8 mouse cellular contexts compared by ENCODE assay signal in the genomic region with DNA sequence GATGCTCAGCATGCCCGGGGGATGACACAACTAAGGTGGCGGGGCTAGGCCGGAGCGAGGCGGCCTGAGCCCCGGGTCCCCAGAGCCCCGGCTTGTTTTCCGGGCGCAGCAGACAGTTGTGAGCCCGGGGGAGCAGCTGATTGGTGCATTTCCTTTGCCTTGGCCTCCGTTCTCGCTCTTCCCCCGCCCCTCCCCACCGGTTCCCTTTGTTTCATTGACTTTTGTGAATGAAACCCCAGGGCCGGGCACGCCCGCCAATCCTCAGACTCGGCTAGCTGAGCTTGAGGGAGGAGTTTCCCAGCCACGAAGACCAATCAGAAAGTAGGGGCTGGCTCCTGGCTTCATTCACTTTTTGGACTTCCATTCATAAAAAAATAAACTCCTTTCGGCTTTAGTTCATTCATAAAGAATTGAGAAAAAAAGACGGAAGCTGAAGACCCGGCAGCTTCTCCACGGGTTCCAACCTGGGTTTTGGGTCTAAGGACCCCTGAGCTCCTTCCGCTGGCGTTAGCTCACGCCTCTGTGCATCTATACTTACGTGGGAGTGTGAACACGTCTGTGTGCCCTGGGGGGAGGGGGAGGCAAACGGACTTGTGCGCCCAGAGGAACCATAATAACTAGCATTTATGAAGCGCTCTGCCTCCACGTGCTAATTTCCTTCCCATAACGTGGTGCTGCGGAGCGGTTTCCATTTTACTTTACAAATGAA. TPM values are rescaled to one million over a fixed set of nuclear protein-coding genes. Genes with fewer than 3 reads are reported as not detected.
A peak's percentile ranks its signal among the peaks of the same experiment; 100 is the strongest.
DNase-seq lines count a peak whose midpoint lies in the region; ATAC-seq lines count a peak whose summit lies in the region.

A gene (minus strand): TSS at position 229 of the 709 bp plus-strand sequence.

- peaks cover 74% of the 10 kb centered on the region for H3K27me3 ChIP-seq in hindbrain, embryonic 14.5 days (ENCODE audit: control insufficient read depth, insufficient read depth, low read length)

- H3K9me3 ChIP-seq in hindbrain, embryonic 14.5 days (ENCODE audit: control insufficient read depth, low read length) = no peaks in the 10 kb centered on the region

- peak; percentile 93 for ATAC-seq in hindbrain, embryonic 14.5 days (ENCODE audit: low FRiP score)

- peak; percentile 100 for DNase-seq in Muller cell, postnatal 12 days (ENCODE audit: inconsistent ontology term)
- peak; percentile 91 for DNase-seq in cerebellum, adult 9-11 months
- DNase-seq in frontal cortex, postnatal 25 days (ENCODE audit: low spot score in 2 of 2) = peak; percentile 69 to 83
- DNase-seq in hindbrain, embryonic 14.5 days (ENCODE audit: low spot score) = peak; percentile 93
- peak; percentile 88 to 90 for DNase-seq in layer of hippocampus, postnatal 36 days
- peak; percentile 91 for DNase-seq in lung, postnatal 36 days
- peak; percentile 77 for DNase-seq in retina, postnatal 7 days (ENCODE audit: low read depth, low spot score)
- DNase-seq in urinary bladder, adult 2 months (ENCODE audit: low spot score) = peak; percentile 31

- peak within 1 kb of the TSS; percentile 48 for H3K4me3 ChIP-seq in hindbrain, embryonic 14.5 days (replicated peaks; ENCODE audit: low read length)

- peak within 1 kb of the TSS; percentile 57 for H3K9ac ChIP-seq in hindbrain, embryonic 14.5 days

- WGBS in hindbrain, embryonic 14.5 days = 1% methylated on average over 35 of the region's 35 CpGs

- H3K27ac ChIP-seq in hindbrain, embryonic 14.5 days = 0 out of 2 replicates have a peak within 1 kb of the TSS, but pooled peaks have one; percentile 7

- H3K36me3 ChIP-seq in hindbrain, embryonic 14.5 days (replicated peaks; ENCODE audit: control insufficient read depth, insufficient read depth) = no peaks in the 10 kb centered on the region

- H3K4me1 ChIP-seq in hindbrain, embryonic 14.5 days (replicated peaks; ENCODE audit: control insufficient read depth, insufficient read depth, low read length) = peaks cover 23% of the 10 kb centered on the region

- peak within 1 kb of the TSS; percentile 86 for H3K4me2 ChIP-seq in hindbrain, embryonic 14.5 days (replicated peaks)

RNA-seq across cellular contexts. Expression of the gene that starts here (rescaled TPM):
- polyA plus RNA-seq in hindbrain, embryonic 14.5 days (2014; fragmentation: Nextera tagmentation; extraction: Ambion mirVana) = 12.2 and 12.6 TPM in 2 replicates
- total RNA-seq in layer of hippocampus, postnatal 36 days (2021) = 10 to 100 TPM; 15.1 to 16.3 TPM
- polyA plus RNA-seq in urinary bladder, adult 2 months (2012; rRNA removed) = 0.44 and 0.65 TPM in 2 replicates

Comparison
In these comparisons a context has a peak if more than half of its experiments do, and no peak if none do; other contexts are left out.
1. Peak in every context shown above with its lines: DNase-seq, ATAC-seq, H3K4me3 ChIP-seq and H3K27ac ChIP-seq.
2. Peak in DNase-seq in urinary bladder, adult 2 months; RNA of the gene not detected or under 1 TPM.
3. DNase-seq: peak in every context shown above with its lines; median percentile 100 in Muller cell, postnatal 12 days; 93 in hindbrain, embryonic 14.5 days; 91 in cerebellum, adult 9-11 months; 91 in lung, postnatal 36 days; 89 in layer of hippocampus, postnatal 36 days; 77 in retina, postnatal 7 days; 76 in frontal cortex, postnatal 25 days; 31 in urinary bladder, adult 2 months.